Mouse (Mus musculus): ENCODE measurements around the gene Pex6.

- TF ChIP-seq TAL1 (IDR thresholded peaks at IDR 0.05; ENCODE audit: low read length) (no peak), GATA1 (IDR thresholded peaks at IDR 0.05; ENCODE audit: low read length) (no peak)
Observed at GRCm38 (mm10) chr17:46728904-46729318, 17.6 kb downstream of the Pex6 start, which contains the start of gene Gnmt.

All from erythroblast, embryonic 14.5 days (primary cell).